Mouse (Mus musculus) forebrain, postnatal 0 days (tissue): ENCODE results near the gene Ccdc40. TPM values are rescaled to one million over a fixed set of nuclear protein-coding genes. Genes with fewer than 3 reads are reported as not detected.

Experiments used
- ATAC-seq: fragments of 200-750 bp; cut with Nextera tagmentation; 2 replicates; pipeline ENCODE4 v1.8.0; 2017; ENCODE audit warnings: mild to moderate bottlenecking, moderate library complexity
- DNase-seq: peaks from one replicate; pipeline ENCODE4 v3.0.0-alpha.2; 2015
- H3K27ac ChIP-seq: fragments of 300-500 bp; sonication (generic); 2 replicates; pipeline ENCODE4 v1.5.1; 2014; ENCODE audit warnings: low read depth, mild to moderate bottlenecking, antibody characterized with exemption, low read length, moderate library complexity, mixed read lengths
- H3K27me3 ChIP-seq: fragments of 300-500 bp; sonication (generic); 2 replicates; pipeline ENCODE4 v1.6.1; 2014; ENCODE audit warnings: mild to moderate bottlenecking, low read length, mixed read lengths; ENCODE audit not compliant: insufficient read depth
- H3K36me3 ChIP-seq: fragments of 300-500 bp; sonication (generic); 2 replicates; pipeline ENCODE4 v1.6.1; 2014; ENCODE audit warnings: mild to moderate bottlenecking, moderate library complexity; ENCODE audit not compliant: insufficient read depth
- H3K4me1 ChIP-seq: fragments of 300-500 bp; sonication (generic); 2 replicates; pipeline ENCODE4 v1.6.1; 2014; ENCODE audit warnings: antibody characterized with exemption; ENCODE audit not compliant: insufficient read depth
- H3K4me2 ChIP-seq: fragments of 300-500 bp; sonication (generic); 2 replicates; pipeline ENCODE4 v1.6.1; 2014; ENCODE audit warnings: low read depth, mild to moderate bottlenecking, moderate library complexity
- H3K4me3 ChIP-seq: fragments of 300-500 bp; sonication (generic); 2 replicates; pipeline ENCODE4 v1.5.1; 2014; ENCODE audit warnings: low read depth, low read length, mixed read lengths
- H3K9ac ChIP-seq: fragments of 300-500 bp; sonication (generic); 2 replicates; pipeline ENCODE4 v1.6.1; 2014; ENCODE audit warnings: mild to moderate bottlenecking
- H3K9me3 ChIP-seq: fragments of 300-500 bp; sonication (generic); 2 replicates; pipeline ENCODE4 v1.6.1; 2016; ENCODE audit warnings: low read length
- CTCF ChIP-seq: sonication (generic); IDR thresholded peaks from 2 replicates; pipeline ENCODE4 v1.5.1; 2016; ENCODE audit warnings: antibody characterized with exemption, control low read depth, low read depth
- WGBS: fragments of 180-500 bp; shearing (Covaris S2); extraction: QIAGEN DNeasy Blood & Tissue Kit; methylation state at CpG from one replicate; pipeline ENCODE4 v1.1.7; 2014; 5-methylcytosine and 5-hydroxymethylcytosine counted together
- polyA plus RNA-seq: library from polyadenylated mRNA; unstranded; fragments of >200 nt; fragmentation: Nextera tagmentation; extraction: Ambion mirVana; gene quantifications from 2 replicates; pipeline ENCODE4 v1.2.1, GENCODE M21; 2015
- total RNA-seq: library from RNA; depleted of rRNA; stranded (reverse); fragments of >200 nt; gene quantifications from 2 replicates; pipeline ENCODE4 v1.2.3, GENCODE M21; 2014; rRNA removed

Gene Ccdc40
- total and polyA plus RNA-seq, 2 experiments from 2014 or later = 11.8 to 14.6 TPM

DNA sequence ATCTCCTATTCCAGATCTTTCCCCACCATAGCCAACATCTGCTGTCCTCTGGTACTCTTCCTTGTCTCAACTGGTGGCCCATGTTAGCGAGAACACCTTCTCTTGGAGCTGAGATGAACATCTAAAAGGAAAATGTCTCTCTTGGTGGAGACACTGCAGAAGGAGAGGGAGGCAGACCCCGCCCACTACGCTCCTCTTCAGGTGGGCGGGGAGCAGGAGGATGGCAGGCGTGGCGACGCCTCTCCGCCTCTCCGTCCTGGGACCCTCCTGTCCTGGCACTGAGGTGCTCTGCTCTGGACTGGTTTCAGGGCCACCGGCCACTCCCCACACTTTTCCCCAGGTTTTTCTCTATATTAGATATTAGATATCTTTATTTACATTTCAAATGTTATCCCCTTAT lies 82.2 kb downstream of the Ccdc40 start:
- Histone ChIP-seq H3K36me3 (no peaks in the 10 kb centered on the region), H3K9me3 (no peaks in the 10 kb centered on the region), H3K4me2 (no peak overlapping the region), H3K9ac (no peak overlapping the region), H3K4me1 (no peaks in the 10 kb centered on the region), H3K27me3 (no peaks in the 10 kb centered on the region; the same call in 1 of the 2 replicates), H3K4me3 (no peak overlapping the region), H3K27ac (no peak overlapping the region)
- 11% methylated on average over 10 of the region's 10 CpGs for WGBS
- no peak for TF ChIP-seq CTCF
- DNase-seq = no peak
- no peak for ATAC-seq

DNA sequence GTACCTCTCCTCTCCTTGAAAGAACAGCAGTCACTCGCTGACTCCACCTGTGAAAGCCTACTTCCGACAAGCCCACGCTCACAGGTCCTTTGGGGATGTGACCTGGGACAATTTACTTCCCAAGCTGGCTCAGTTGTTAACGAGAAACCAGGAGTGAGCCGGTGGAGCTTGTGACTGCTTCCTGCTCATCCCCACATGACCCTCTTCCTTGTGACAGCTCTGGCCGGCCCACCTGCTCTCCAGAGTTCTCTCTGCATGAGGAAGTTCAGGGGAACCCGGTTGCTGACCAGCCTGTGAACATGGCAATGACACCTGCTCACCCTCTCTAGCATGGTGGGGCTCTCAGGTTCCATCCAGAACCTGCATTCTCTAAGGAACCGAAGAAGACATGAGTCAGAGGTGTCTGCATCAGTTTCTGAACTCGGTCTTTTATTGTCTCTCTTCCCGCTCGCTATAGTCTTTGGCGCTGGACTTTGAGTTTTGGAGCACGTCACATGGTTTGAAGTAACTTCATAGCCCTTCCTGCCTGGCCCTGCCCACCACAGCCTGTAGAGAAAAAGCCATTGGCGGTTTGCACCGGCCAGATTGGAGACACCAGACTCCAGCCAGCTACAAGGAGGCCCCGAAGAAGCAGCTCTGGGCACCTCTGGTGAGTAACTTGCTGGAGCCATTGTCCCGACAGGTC lies 86.0 kb downstream of the Ccdc40 start:
- no peak overlapping the region for H3K4me3 ChIP-seq
- WGBS = 78% methylated on average over 17 of the region's 17 CpGs
- H3K9me3 ChIP-seq = no peaks in the 10 kb centered on the region
- H3K27me3 ChIP-seq = no peaks in the 10 kb centered on the region; the same call in 1 of the 2 replicates
- no peak overlapping the region for H3K27ac ChIP-seq
- DNase-seq = no peak
- H3K4me1 ChIP-seq = no peaks in the 10 kb centered on the region
- TF ChIP-seq CTCF = no peak
- H3K9ac ChIP-seq = no peak overlapping the region
- no peak for ATAC-seq
- H3K36me3 ChIP-seq = no peaks in the 10 kb centered on the region
- no peak overlapping the region for H3K4me2 ChIP-seq

Other genes starting within 250 kb of the Ccdc40 start
- gene Enpp7, start 240.4 kb upstream of the Ccdc40 start, total RNA-seq = not detected in 2 replicates
- gene Enpp7, start 240.4 kb upstream of the Ccdc40 start, polyA plus RNA-seq = not detected in 2 replicates
- gene Cbx2, start 205.6 kb upstream of the Ccdc40 start, total RNA-seq = 9.2 and 15.2 TPM in 2 replicates
- gene Cbx2, start 205.6 kb upstream of the Ccdc40 start, polyA plus RNA-seq = 6.4 TPM in 2 replicates
- gene Cbx8, start 187.6 kb upstream of the Ccdc40 start, total RNA-seq = 14.2 and 21.9 TPM in 2 replicates
- 5.3 and 8.5 TPM in 2 replicates for gene Cbx8, start 187.6 kb upstream of the Ccdc40 start, polyA plus RNA-seq
- gene Cbx4, start 142.4 kb upstream of the Ccdc40 start, total RNA-seq = 36.1 and 38.6 TPM in 2 replicates
- 21.7 and 26.1 TPM in 2 replicates for gene Cbx4, start 142.4 kb upstream of the Ccdc40 start, polyA plus RNA-seq
- gene Tbc1d16, start 73 bp upstream of the Ccdc40 start, total RNA-seq = 133 and 153 TPM in 2 replicates
- gene Tbc1d16, start 73 bp upstream of the Ccdc40 start, polyA plus RNA-seq = 41.2 and 60.4 TPM in 2 replicates
- 97.3 and 135 TPM in 2 replicates for gene Gaa, start 39.3 kb downstream of the Ccdc40 start, total RNA-seq
- gene Gaa, start 39.3 kb downstream of the Ccdc40 start, polyA plus RNA-seq = 79.8 and 109 TPM in 2 replicates
- 186 and 192 TPM in 2 replicates for gene Eif4a3, start 71.5 kb downstream of the Ccdc40 start, total RNA-seq
- 266 and 286 TPM in 2 replicates for gene Eif4a3, start 71.5 kb downstream of the Ccdc40 start, polyA plus RNA-seq
- 0.85 and 1.6 TPM in 2 replicates for gene Card14, start 79.2 kb downstream of the Ccdc40 start, total RNA-seq
- 0.28 and 0.34 TPM in 2 replicates for gene Card14, start 79.2 kb downstream of the Ccdc40 start, polyA plus RNA-seq
- 4.7 and 8.8 TPM in 2 replicates for gene Sgsh, start 127.0 kb downstream of the Ccdc40 start, total RNA-seq
- 2.4 and 5.0 TPM in 2 replicates for gene Sgsh, start 127.0 kb downstream of the Ccdc40 start, polyA plus RNA-seq
- 3.8 and 4.8 TPM in 2 replicates for gene Slc26a11, start 127.0 kb downstream of the Ccdc40 start, total RNA-seq
- gene Slc26a11, start 127.0 kb downstream of the Ccdc40 start, polyA plus RNA-seq = 2.2 and 3.6 TPM in 2 replicates
- gene Rnf213, start 164.5 kb downstream of the Ccdc40 start, total RNA-seq = 5.1 and 8.6 TPM in 2 replicates
- 0.78 and 1.1 TPM in 2 replicates for gene Rnf213, start 164.5 kb downstream of the Ccdc40 start, polyA plus RNA-seq